In the genomic region with DNA sequence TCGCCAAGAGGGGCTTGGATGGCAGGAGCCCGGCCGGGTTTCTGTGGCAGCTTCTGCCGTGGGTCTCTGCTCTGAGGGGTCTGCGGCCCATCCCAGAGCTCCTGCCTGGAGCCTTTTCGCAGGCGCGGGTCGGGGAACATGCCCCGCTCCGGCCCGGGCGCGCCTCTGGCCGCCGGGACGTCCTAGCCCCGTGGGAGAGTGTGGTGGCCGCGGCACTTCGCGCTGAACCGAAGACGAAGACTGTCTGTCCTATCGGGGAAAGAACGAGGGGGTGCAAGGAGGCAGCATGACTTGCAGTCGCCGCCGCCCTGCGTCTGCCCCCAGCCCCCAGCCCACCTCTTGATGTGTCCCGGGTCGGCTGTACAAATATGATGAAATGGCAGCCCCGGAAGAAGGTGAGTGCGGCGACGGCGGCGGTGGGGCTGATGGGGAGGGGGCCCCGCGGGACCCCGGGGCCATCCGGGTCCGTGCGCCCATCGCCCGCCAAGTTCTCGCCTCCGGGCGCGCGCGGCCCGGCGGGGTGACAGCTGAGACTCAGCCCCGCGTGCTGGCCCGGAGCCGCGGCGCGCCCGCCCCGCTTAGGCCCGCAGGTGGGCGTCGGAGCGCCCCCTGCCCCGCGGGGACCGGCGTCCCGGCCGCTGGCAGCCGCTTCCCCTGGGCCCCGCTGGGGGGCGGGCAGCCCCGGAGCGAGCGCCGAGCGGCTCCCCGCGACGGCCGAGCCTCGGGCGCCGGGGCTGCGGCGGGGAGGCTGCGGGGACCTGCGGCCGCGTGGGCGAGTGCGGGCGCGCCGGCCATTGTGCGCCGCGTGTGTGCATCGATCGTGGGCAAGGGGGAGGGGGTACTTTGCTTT, we compare ENCODE assay signal across 8 mouse cellular contexts.
DNase-seq lines count a peak whose midpoint lies in the region; ATAC-seq and TF ChIP-seq lines count a peak whose summit lies in the region.

No protein-coding gene starts in this region.

- TF ChIP-seq CTCF in CH12.LX (conservative IDR thresholded peaks at IDR 0.05 in 1 of 2, IDR thresholded peaks at IDR 0.05 in 1 of 2; ENCODE audit: low read depth in 2 of 2, low read length in 2 of 2) = peak in 1 of 2 experiments; percentile 40; a peak in 2 of 4 replicates

- H3K9me3 ChIP-seq in CH12.LX (replicated peaks; ENCODE audit: low read length) = peaks cover 5% of the 10 kb centered on the region
- H3K9me3 ChIP-seq in embryonic facial prominence, embryonic 14.5 days (ENCODE audit: control insufficient read depth, low read length) = no peaks in the 10 kb centered on the region
- no peaks in the 10 kb centered on the region for H3K9me3 ChIP-seq in heart, embryonic 14.5 days (ENCODE audit: control insufficient read depth, low read length)

- no peak for TF ChIP-seq POLR2A in CH12.LX (IDR thresholded peaks at IDR 0.05; ENCODE audit: low read depth, low read length)

- no peaks in the 10 kb centered on the region for H3K36me3 ChIP-seq in CH12.LX (replicated peaks in 1 of 2; ENCODE audit: control insufficient read depth in 1 of 2, insufficient read depth in 1 of 2, low read length in 1 of 2)
- peaks cover 5% of the 10 kb centered on the region; the same call in 1 of the 2 replicates for H3K36me3 ChIP-seq in embryonic facial prominence, embryonic 14.5 days (ENCODE audit: control insufficient read depth, insufficient read depth, low read length)
- no peaks in the 10 kb centered on the region for H3K36me3 ChIP-seq in heart, embryonic 14.5 days (ENCODE audit: control insufficient read depth, insufficient read depth, low read length)

- peaks cover 2 to 11% of the 10 kb centered on the region in 2 experiments; a peak in 3 of 4 replicates for H3K4me1 ChIP-seq in CH12.LX (ENCODE audit: control insufficient read depth in 1 of 2, insufficient read depth in 2 of 2)
- peaks cover 22% of the 10 kb centered on the region for H3K4me1 ChIP-seq in embryonic facial prominence, embryonic 14.5 days (ENCODE audit: control insufficient read depth, insufficient read depth, low read length)
- peaks cover 2 to 18% of the 10 kb centered on the region in 2 experiments; a peak in 2 of 4 replicates for H3K4me1 ChIP-seq in heart, embryonic 14.5 days (ENCODE audit: control insufficient read depth in 2 of 2, insufficient read depth in 2 of 2, low read length in 2 of 2)

- ATAC-seq in embryonic facial prominence, embryonic 14.5 days (ENCODE audit: low read depth) = peak; percentile 24
- peak; percentile 45 for ATAC-seq in heart, embryonic 14.5 days (ENCODE audit: insufficient number of reproducible peaks, insufficient read depth, low FRiP score, low read depth)

- no peak for TF ChIP-seq RAD21 in CH12.LX (IDR thresholded peaks at IDR 0.05; ENCODE audit: low read depth, low read length)

- in situ Hi-C loops in CH12.LX (cut with MboI; ENCODE audit: low pct_ligation_motif_present, low pct_unique_long_range_greater_than_20kb, low sequenced_read_pairs) = no loop called here

- DNase-seq in CH12.LX (ENCODE audit: extremely low read depth) = no peak
- peak; percentile 18 for DNase-seq in adrenal gland, adult 8-10 months
- peak; percentile 46 for DNase-seq in embryonic facial prominence, embryonic 14.5 days (ENCODE audit: low spot score)
- DNase-seq in kidney, postnatal 10 days = peak; percentile 66
- DNase-seq in lung, postnatal 10 days = peak; percentile 53
- DNase-seq in ovary, postnatal 36 days (ENCODE audit: low spot score) = peak; percentile 52
- DNase-seq in urinary bladder, postnatal 36 days (ENCODE audit: low spot score in 2 of 2) = peak; percentile 27 to 33

- no peak overlapping the region for H3K27ac ChIP-seq in CH12.LX (ENCODE audit: insufficient read depth, low read depth)
- peak overlapping the region; percentile 96 for H3K27ac ChIP-seq in embryonic facial prominence, embryonic 14.5 days (replicated peaks; ENCODE audit: low read depth, low read length)
- peak overlapping the region; percentile 63 to 87 for H3K27ac ChIP-seq in heart, embryonic 14.5 days (replicated peaks in 1 of 2; ENCODE audit: control insufficient read depth in 1 of 2, insufficient read depth in 1 of 2, low read depth in 2 of 2, low read length in 2 of 2)

- dilution Hi-C loops in CH12.LX (cut with MboI; ENCODE audit: extremely low pct_ligation_motif_present, extremely low pct_unique_long_range_greater_than_20kb, low sequenced_read_pairs) = no loop called here

- no peaks in the 10 kb centered on the region for H3K79me2 ChIP-seq in CH12.LX (replicated peaks; ENCODE audit: control insufficient read depth, extremely low read depth, insufficient read depth, poor library complexity, severe bottlenecking)

- H3K9ac ChIP-seq in CH12.LX (ENCODE audit: insufficient read depth, low read depth) = no peak overlapping the region
- H3K9ac ChIP-seq in embryonic facial prominence, embryonic 14.5 days (ENCODE audit: low read depth, low read length) = peak overlapping the region; percentile 83
- H3K9ac ChIP-seq in heart, embryonic 14.5 days (ENCODE audit: low read length) = peak overlapping the region; percentile 85

- H3K27me3 ChIP-seq in CH12.LX (replicated peaks) = peaks cover 36% of the 10 kb centered on the region
- H3K27me3 ChIP-seq in embryonic facial prominence, embryonic 14.5 days (replicated peaks; ENCODE audit: control insufficient read depth, insufficient read depth, low read length) = no peaks in the 10 kb centered on the region
- H3K27me3 ChIP-seq in heart, embryonic 14.5 days (ENCODE audit: control insufficient read depth, insufficient read depth, low read length) = peaks cover 7% of the 10 kb centered on the region; the same call in 1 of the 2 replicates

- 0% methylated on average over 53 of the region's 104 CpGs for whole genome bisulfite sequencing in embryonic facial prominence, embryonic 14.5 days
- WGBS in heart, embryonic 14.5 days = under 1% methylated on average over 95 of the region's 104 CpGs

- peak overlapping the region in 2 of 3 experiments; percentile 40 to 45 for H3K4me3 ChIP-seq in CH12.LX (replicated peaks in 1 of 3; ENCODE audit: low read depth in 2 of 3, low read length in 2 of 3, poor library complexity in 1 of 3)
- peak overlapping the region; percentile 78 for H3K4me3 ChIP-seq in embryonic facial prominence, embryonic 14.5 days (ENCODE audit: low read depth, low read length)
- H3K4me3 ChIP-seq in heart, embryonic 14.5 days (ENCODE audit: control insufficient read depth in 1 of 2, insufficient read depth in 1 of 2, low read depth in 1 of 2, low read length in 2 of 2) = peak overlapping the region; percentile 71 to 79

- H3K4me2 ChIP-seq in CH12.LX (ENCODE audit: insufficient read depth, low read depth, poor library complexity, severe bottlenecking) = peak overlapping the region; percentile 88
- H3K4me2 ChIP-seq in embryonic facial prominence, embryonic 14.5 days (ENCODE audit: low read depth, low read length) = peak overlapping the region; percentile 81
- peak overlapping the region; percentile 98 for H3K4me2 ChIP-seq in heart, embryonic 14.5 days (ENCODE audit: low read length)

- no peak for TF ChIP-seq EP300 in CH12.LX (IDR thresholded peaks at IDR 0.05; ENCODE audit: low read length)

TF ChIP-seq in CH12.LX, 34 proteins besides CTCF, POLR2A, EP300 and RAD21:
- TF ChIP-seq ETS1 (conservative IDR thresholded peaks at IDR 0.05; ENCODE audit: low read depth, low read length) (no peak), TCF12 (IDR thresholded peaks at IDR 0.05; ENCODE audit: low read depth, low read length) (no peak), USF1 (IDR thresholded peaks at IDR 0.05; ENCODE audit: low read depth, low read length) (no peak), BHLHE40 (IDR thresholded peaks at IDR 0.05; ENCODE audit: low read depth, low read length) (no peak), MEF2A (IDR thresholded peaks at IDR 0.05; ENCODE audit: borderline replicate concordance, low read depth, low read length) (no peak), MYC (IDR thresholded peaks at IDR 0.05; ENCODE audit: low read depth, low read length) (no peak), CHD1 (IDR thresholded peaks at IDR 0.05; ENCODE audit: low read depth, low read length) (no peak), RCOR1 (conservative IDR thresholded peaks at IDR 0.05; ENCODE audit: low read depth, low read length) (no peak)
